Mouse (Mus musculus) spleen, adult 2 months (tissue): Measurements from ENCODE around the gene Mis18bp1. TPM values are rescaled to one million over a fixed set of nuclear protein-coding genes. Genes with fewer than 3 reads are reported as not detected.

ENCODE experiments used
- DNase-seq, 2 experiments: peaks; one replicate each; pipeline versions ENCODE4 v3.0.0 to v3.0.0-alpha.2; 2012 to 2021; ENCODE audit warnings: low spot score in 2 of 2, low read depth in 1 of 2
- H3K27ac ChIP-seq: fragments of 200-500 bp; 2 replicates; pipeline ENCODE4 v1.5.1; 2012; ENCODE audit warnings: low read length, inconsistent platforms; ENCODE audit not compliant: insufficient read depth
- H3K27me3 ChIP-seq: fragments of 200-500 bp; 2 replicates; pipeline ENCODE4 v1.6.1; 2012; ENCODE audit warnings: mild to moderate bottlenecking, moderate library complexity, low read length, inconsistent platforms; ENCODE audit not compliant: control insufficient read depth, insufficient read depth
- H3K36me3 ChIP-seq: fragments of 200-500 bp; 2 replicates; pipeline ENCODE4 v1.6.1; 2012; ENCODE audit warnings: mild to moderate bottlenecking, low read length, inconsistent platforms; ENCODE audit not compliant: control insufficient read depth, insufficient read depth
- H3K4me1 ChIP-seq: fragments of 200-500 bp; 2 replicates; pipeline ENCODE4 v1.6.1; 2011; ENCODE audit warnings: inconsistent platforms; ENCODE audit not compliant: control insufficient read depth, insufficient read depth, insufficient read length
- H3K4me3 ChIP-seq: fragments of 200-500 bp; 2 replicates; pipeline ENCODE4 v1.5.1; 2011; ENCODE audit warnings: mild to moderate bottlenecking, inconsistent platforms; ENCODE audit not compliant: insufficient read depth, insufficient read length; ENCODE audit errors: extremely low read depth
- CTCF ChIP-seq: fragments of 200-500 bp; IDR thresholded peaks from 2 replicates; pipeline ENCODE4 v1.5.1; 2011; ENCODE audit warnings: mild to moderate bottlenecking, inconsistent platforms; ENCODE audit not compliant: insufficient read depth, insufficient read length, insufficient replicate concordance; ENCODE audit errors: extremely low read depth
- POLR2A ChIP-seq: fragments of 200-500 bp; IDR thresholded peaks from 2 replicates; pipeline ENCODE4 v1.6.1; 2011; ENCODE audit warnings: low read depth, low read length, inconsistent platforms
- WGBS: fragments of 180-500 bp; shearing (Covaris S2); methylation state at CpG from one replicate; pipeline ENCODE4 v1.1.7; 2018; 5-methylcytosine and 5-hydroxymethylcytosine counted together
- polyA plus RNA-seq: library from polyadenylated mRNA; depleted of rRNA; stranded (reverse); fragments of >200 nt; gene quantifications from 2 replicates; pipeline ENCODE4 v1.2.3, GENCODE M21; 2012; rRNA removed

The Mis18bp1 gene
- 0.22 and 0.37 TPM in 2 replicates for polyA plus RNA-seq

GRCm38 (mm10) chr12:65172021-65172951, at the start of gene Mis18bp1:
Gene Mis18bp1 (minus strand): TSS chr12:65172604.
- H3K36me3 ChIP-seq: no peaks in the 10 kb centered on the region
- peak; percentile 95 to 96 for DNase-seq
- H3K27me3 ChIP-seq: no peaks in the 10 kb centered on the region
- peak within 1 kb of the TSS; percentile 97 for H3K4me3 ChIP-seq
- WGBS: under 1% methylated on average over 70 of the region's 70 CpGs
- H3K4me1 ChIP-seq: 0 out of 2 replicates have a peak, but pooled peaks cover 3% of the 10 kb centered on the region
- peak within 1 kb of the TSS; percentile 87 for H3K27ac ChIP-seq
- no peak for TF ChIP-seq CTCF
- TF ChIP-seq POLR2A: no peak

- no peak for DNase-seq
- H3K27ac ChIP-seq: no peak overlapping the region
- TF ChIP-seq POLR2A: no peak
- TF ChIP-seq CTCF: no peak
- no peaks in the 10 kb centered on the region for H3K36me3 ChIP-seq
- WGBS: 90% methylated on average over 6 of the region's 6 CpGs
- no peaks in the 10 kb centered on the region for H3K27me3 ChIP-seq
- no peak overlapping the region for H3K4me3 ChIP-seq
- no peaks in the 10 kb centered on the region for H3K4me1 ChIP-seq
Observed at GRCm38 (mm10) chr12:65216404-65216840, 44.0 kb upstream of the Mis18bp1 start.

GRCm38 (mm10) chr12:65206431-65206830, 34.0 kb upstream of the Mis18bp1 start:
- WGBS: 93% methylated on average over 1 of the region's 1 CpGs
- H3K36me3 ChIP-seq: no peaks in the 10 kb centered on the region
- DNase-seq: no peak

GRCm38 (mm10) chr12:65201812-65202211, 29.4 kb upstream of the Mis18bp1 start:
- Histone ChIP-seq H3K27me3 (no peaks in the 10 kb centered on the region), H3K4me3 (no peak overlapping the region), H3K36me3 (no peaks in the 10 kb centered on the region), H3K4me1 (no peaks in the 10 kb centered on the region), H3K27ac (no peak overlapping the region)
- no peak for DNase-seq
- WGBS: 96% methylated on average over 2 of the region's 2 CpGs
- TF ChIP-seq CTCF (no peak), POLR2A (no peak)

More at GRCm38 (mm10) chr12:65206431-65206830, 34.0 kb upstream of the Mis18bp1 start:
- H3K27me3 ChIP-seq: no peaks in the 10 kb centered on the region
- H3K4me1 ChIP-seq: no peaks in the 10 kb centered on the region
- TF ChIP-seq CTCF (no peak), POLR2A (no peak)
- no peak overlapping the region for H3K27ac ChIP-seq
- H3K4me3 ChIP-seq: no peak overlapping the region

GRCm38 (mm10) chr12:65194003-65194530, 21.7 kb upstream of the Mis18bp1 start:
- H3K27ac ChIP-seq: no peak overlapping the region
- no peaks in the 10 kb centered on the region for H3K4me1 ChIP-seq
- no peaks in the 10 kb centered on the region for H3K27me3 ChIP-seq
- TF ChIP-seq CTCF: no peak
- TF ChIP-seq POLR2A: no peak
- 57% methylated on average over 5 of the region's 5 CpGs for WGBS
- DNase-seq: no peak
- H3K36me3 ChIP-seq: no peaks in the 10 kb centered on the region
- no peak overlapping the region for H3K4me3 ChIP-seq

GRCm38 (mm10) chr12:65189213-65189612, 16.8 kb upstream of the Mis18bp1 start:
- H3K27ac ChIP-seq: no peak overlapping the region
- no peak for DNase-seq
- WGBS: 77% methylated on average over 2 of the region's 2 CpGs

GRCm38 (mm10) chr12:65187365-65187764, 15.0 kb upstream of the Mis18bp1 start:
- WGBS: 67% methylated on average over 3 of the region's 3 CpGs
- no peaks in the 10 kb centered on the region for H3K27me3 ChIP-seq
- no peak for TF ChIP-seq CTCF
- no peak for TF ChIP-seq POLR2A
- H3K27ac ChIP-seq: no peak overlapping the region
- no peak overlapping the region for H3K4me3 ChIP-seq
- no peak for DNase-seq
- H3K36me3 ChIP-seq: no peaks in the 10 kb centered on the region
- no peaks in the 10 kb centered on the region for H3K4me1 ChIP-seq

More at GRCm38 (mm10) chr12:65189213-65189612, 16.8 kb upstream of the Mis18bp1 start:
- H3K4me1 ChIP-seq: no peaks in the 10 kb centered on the region
- H3K36me3 ChIP-seq: no peaks in the 10 kb centered on the region
- no peak overlapping the region for H3K4me3 ChIP-seq
- TF ChIP-seq POLR2A (no peak), CTCF (no peak)
- H3K27me3 ChIP-seq: no peaks in the 10 kb centered on the region
